In genomic region chr10:121251191-121251590, GRCm38 (mm10) we compare ENCODE assay signal across 17 mouse cellular contexts.
DNase-seq lines count a peak whose midpoint lies in the region; ATAC-seq and TF ChIP-seq lines count a peak whose summit lies in the region.
"Had no signal": no experiment of that assay in that cellular context is flagged by ENCODE, and none has a peak within 500 bp of the region (broad histone marks: within the 10 kb centered on the region; RNA-seq: fewer than 3 reads in every experiment).

No protein-coding gene starts in this region.

- H3K4me2 ChIP-seq in heart, embryonic 12.5 days = peak overlapping the region; percentile 26
- peak overlapping the region; percentile 41 for H3K4me2 ChIP-seq in liver, postnatal 0 days (ENCODE audit: low read depth, low read length)
- no peak overlapping the region for H3K4me2 ChIP-seq in liver, embryonic 11.5 days
- H3K4me2 ChIP-seq: hindbrain, embryonic 15.5 days; stomach, embryonic 15.5 days had no signal

- H3K4me3 ChIP-seq in heart, embryonic 12.5 days = no peak overlapping the region
- H3K4me3 ChIP-seq in liver, postnatal 0 days (ENCODE audit: low read depth, low read length) = no peak overlapping the region
- H3K4me3 ChIP-seq in liver, embryonic 11.5 days (ENCODE audit: low read depth, low read length) = no peak overlapping the region
- H3K4me3 ChIP-seq: hindbrain, embryonic 15.5 days; stomach, embryonic 15.5 days had no signal

- H3K36me3 ChIP-seq in heart, embryonic 12.5 days = no peaks in the 10 kb centered on the region
- no peaks in the 10 kb centered on the region for H3K36me3 ChIP-seq in liver, postnatal 0 days (replicated peaks; ENCODE audit: insufficient read depth, low read length)
- no peaks in the 10 kb centered on the region for H3K36me3 ChIP-seq in liver, embryonic 11.5 days (ENCODE audit: control insufficient read depth, insufficient read depth, low read length)
- H3K36me3 ChIP-seq: hindbrain, embryonic 15.5 days; stomach, embryonic 15.5 days had no signal

- no peak for TF ChIP-seq CTCF in liver, postnatal 0 days (IDR thresholded peaks at IDR 0.05; ENCODE audit: low read depth)

- DNase-seq in heart, adult 8-10 months (ENCODE audit: low spot score) = no peak
- DNase-seq in liver, postnatal 0 days = no peak
- no peak for DNase-seq in liver, embryonic 11.5 days (ENCODE audit: low spot score)
- peak; percentile 30 to 63 for DNase-seq in lung, postnatal 4 days
- no peak for DNase-seq in spleen, adult 18-20 months
- DNase-seq in cerebellum, postnatal 25 days = no peak
- DNase-seq: adrenal gland, adult 8-10 months; B cell, adult 2 months; cerebellum, postnatal 10 days; gastrocnemius, postnatal 36 days; kidney, adult 9 months; retina, postnatal 1 day; thymus, postnatal 4 days had no signal

- peaks cover 15% of the 10 kb centered on the region for H3K4me1 ChIP-seq in heart, embryonic 12.5 days (replicated peaks)
- H3K4me1 ChIP-seq in liver, postnatal 0 days (ENCODE audit: insufficient read depth) = no peaks in the 10 kb centered on the region
- no peaks in the 10 kb centered on the region for H3K4me1 ChIP-seq in liver, embryonic 11.5 days (replicated peaks; ENCODE audit: control insufficient read depth, insufficient read depth, low read length)
- H3K4me1 ChIP-seq: hindbrain, embryonic 15.5 days; stomach, embryonic 15.5 days had no signal

- WGBS in heart, embryonic 12.5 days = 51% methylated on average over 8 of the region's 8 CpGs
- 30% methylated on average over 8 of the region's 8 CpGs for WGBS in liver, postnatal 0 days (ENCODE audit: insufficient replicate concordance)
- WGBS in liver, embryonic 11.5 days = 45% methylated on average over 8 of the region's 8 CpGs

- H3K9me3 ChIP-seq in heart, embryonic 12.5 days (replicated peaks) = no peaks in the 10 kb centered on the region
- no peaks in the 10 kb centered on the region for H3K9me3 ChIP-seq in liver, postnatal 0 days (ENCODE audit: low read length)
- no peaks in the 10 kb centered on the region for H3K9me3 ChIP-seq in liver, embryonic 11.5 days (ENCODE audit: control insufficient read depth, low read length)
- H3K9me3 ChIP-seq: hindbrain, embryonic 15.5 days; stomach, embryonic 15.5 days had no signal

- H3K9ac ChIP-seq in heart, embryonic 12.5 days = no peak overlapping the region
- H3K9ac ChIP-seq in liver, postnatal 0 days (replicated peaks) = no peak overlapping the region
- no peak overlapping the region for H3K9ac ChIP-seq in liver, embryonic 11.5 days (ENCODE audit: low read depth, low read length)
- H3K9ac ChIP-seq: hindbrain, embryonic 15.5 days; stomach, embryonic 15.5 days had no signal

- no peak for ATAC-seq in heart, embryonic 12.5 days (ENCODE audit: insufficient number of reproducible peaks, low FRiP score)
- ATAC-seq in liver, postnatal 0 days = no peak
- ATAC-seq in liver, embryonic 11.5 days (replicated peaks; ENCODE audit: low FRiP score) = no peak
- peak; percentile 55 to 61 for ATAC-seq in hematopoietic stem cell, adult 5-6 weeks (replicated peaks in 1 of 2; ENCODE audit: insufficient read depth in 1 of 2, low FRiP score in 2 of 2, low TSS enrichment in 1 of 2, low read depth in 1 of 2, poor library complexity in 2 of 2, severe bottlenecking in 2 of 2)

- H3K27me3 ChIP-seq in heart, embryonic 12.5 days (replicated peaks) = peaks cover 11% of the 10 kb centered on the region; the same call in 1 of the 2 replicates
- H3K27me3 ChIP-seq in liver, postnatal 0 days (ENCODE audit: insufficient read depth, low read length) = peaks cover 4% of the 10 kb centered on the region; the same call in 1 of the 2 replicates
- no peaks in the 10 kb centered on the region for H3K27me3 ChIP-seq in liver, embryonic 11.5 days (replicated peaks; ENCODE audit: control insufficient read depth, insufficient read depth, low read length)
- H3K27me3 ChIP-seq: stomach, embryonic 15.5 days had no signal

- no peak for TF ChIP-seq EP300 in liver, postnatal 0 days (IDR thresholded peaks at IDR 0.05; ENCODE audit: low read depth)

- no peak overlapping the region for H3K27ac ChIP-seq in heart, embryonic 12.5 days (ENCODE audit: poor library complexity, severe bottlenecking)
- H3K27ac ChIP-seq in liver, postnatal 0 days (ENCODE audit: low read depth) = no peak overlapping the region
- no peak overlapping the region for H3K27ac ChIP-seq in liver, embryonic 11.5 days (ENCODE audit: low read depth, low read length)
- H3K27ac ChIP-seq: hindbrain, embryonic 15.5 days; stomach, embryonic 15.5 days had no signal

Comparison
In these comparisons a context has a peak if more than half of its experiments do, and no peak if none do; other contexts are left out.
1. ATAC-seq: peak in hematopoietic stem cell, adult 5-6 weeks (2 of 2); none in heart, embryonic 12.5 days (single experiment), liver, postnatal 0 days (single experiment) and liver, embryonic 11.5 days (single experiment).
2. DNase-seq: peak in lung, postnatal 4 days (2 of 2); none in heart, adult 8-10 months (single experiment), liver, postnatal 0 days (single experiment), liver, embryonic 11.5 days (single experiment), spleen, adult 18-20 months (0 of 2) and cerebellum, postnatal 25 days (0 of 2).